Mouse (Mus musculus) neural tube, embryonic 15.5 days (tissue): Measurements from ENCODE around the gene Plekhb1. TPM values are rescaled to one million over a fixed set of nuclear protein-coding genes. Genes with fewer than 3 reads are reported as not detected.

Experiments used
- ATAC-seq: fragments of 200-750 bp; cut with Nextera tagmentation; 2 replicates; pipeline ENCODE4 v1.8.0; 2017; ENCODE audit warnings: mild to moderate bottlenecking, moderate TSS enrichment, moderate library complexity; ENCODE audit not compliant: low FRiP score
- H3K27ac ChIP-seq: fragments of 300-500 bp; sonication (generic); replicated peaks from 2 replicates; pipeline ENCODE4 v1.5.1; 2015; ENCODE audit warnings: mild to moderate bottlenecking, inconsistent platforms
- H3K27me3 ChIP-seq: fragments of 300-500 bp; sonication (generic); replicated peaks from 2 replicates; pipeline ENCODE4 v1.6.1; 2015; ENCODE audit warnings: inconsistent platforms
- H3K36me3 ChIP-seq: fragments of 300-500 bp; sonication (generic); 2 replicates; pipeline ENCODE4 v1.6.1; 2015; ENCODE audit warnings: inconsistent platforms
- H3K4me1 ChIP-seq: fragments of 300-500 bp; sonication (generic); 2 replicates; pipeline ENCODE4 v1.6.1; 2015; ENCODE audit warnings: inconsistent platforms
- H3K4me2 ChIP-seq: fragments of 300-500 bp; sonication (generic); 2 replicates; pipeline ENCODE4 v1.6.1; 2015; ENCODE audit warnings: inconsistent platforms, mild to moderate bottlenecking, moderate library complexity
- H3K4me3 ChIP-seq: fragments of 300-500 bp; sonication (generic); replicated peaks from 2 replicates; pipeline ENCODE4 v1.5.1; 2015; ENCODE audit warnings: mild to moderate bottlenecking, inconsistent platforms
- H3K9ac ChIP-seq: fragments of 300-500 bp; sonication (generic); replicated peaks from 2 replicates; pipeline ENCODE4 v1.6.1; 2015; ENCODE audit warnings: mild to moderate bottlenecking, inconsistent platforms
- H3K9me3 ChIP-seq: fragments of 300-500 bp; sonication (generic); replicated peaks from 2 replicates; pipeline ENCODE4 v1.6.1; 2016; ENCODE audit warnings: inconsistent platforms
- WGBS: fragments of 180-500 bp; shearing (Covaris S2); methylation state at CpG from one replicate; pipeline ENCODE4 v1.1.7; 2015; ENCODE audit warnings: mixed read lengths; 5-methylcytosine and 5-hydroxymethylcytosine counted together
- polyA plus RNA-seq: library from polyadenylated mRNA; unstranded; fragments of >200 nt; fragmentation: Nextera tagmentation; extraction: Ambion mirVana; gene quantifications from 2 replicates; pipeline ENCODE4 v1.2.1, GENCODE M21; 2015

The Plekhb1 gene
- polyA plus RNA-seq, 1 experiment from 2014 or later = 33.9 TPM

GRCm38 (mm10) chr7:100654441-100654840 is 7.8 kb downstream of the Plekhb1 start:
- peaks cover 10% of the 10 kb centered on the region for H3K4me1 ChIP-seq
- 79% methylated on average over 8 of the region's 8 CpGs for WGBS
- no peak overlapping the region for H3K9ac ChIP-seq
- H3K4me3 ChIP-seq = no peak overlapping the region
- H3K9me3 ChIP-seq = no peaks in the 10 kb centered on the region
- no peaks in the 10 kb centered on the region for H3K27me3 ChIP-seq
- ATAC-seq = no peak
- H3K4me2 ChIP-seq = no peak overlapping the region
- H3K36me3 ChIP-seq = no peaks in the 10 kb centered on the region
- peak overlapping the region; percentile 72 for H3K27ac ChIP-seq

GRCm38 (mm10) chr7:100653480-100654266 is 8.5 kb downstream of the Plekhb1 start:
- Histone ChIP-seq H3K4me3 (no peak overlapping the region), H3K9ac (no peak overlapping the region), H3K27me3 (no peaks in the 10 kb centered on the region), H3K27ac (peak overlapping the region; percentile 72), H3K9me3 (no peaks in the 10 kb centered on the region), H3K4me1 (peaks cover 9% of the 10 kb centered on the region), H3K4me2 (no peak overlapping the region), H3K36me3 (no peaks in the 10 kb centered on the region)
- peak; percentile 72 for ATAC-seq
- 55% methylated on average over 9 of the region's 9 CpGs for WGBS

GRCm38 (mm10) chr7:100651011-100651410 is 11.2 kb downstream of the Plekhb1 start:
- H3K9ac ChIP-seq = no peak overlapping the region
- no peaks in the 10 kb centered on the region for H3K27me3 ChIP-seq
- H3K9me3 ChIP-seq = no peaks in the 10 kb centered on the region
- H3K36me3 ChIP-seq = 0 out of 2 replicates have a peak, but pooled peaks cover 2% of the 10 kb centered on the region
- H3K4me3 ChIP-seq = no peak overlapping the region
- 75% methylated on average over 4 of the region's 4 CpGs for WGBS
- H3K27ac ChIP-seq = no peak overlapping the region
- H3K4me1 ChIP-seq = 0 out of 2 replicates have a peak, but pooled peaks cover 3% of the 10 kb centered on the region
- H3K4me2 ChIP-seq = no peak overlapping the region
- ATAC-seq = no peak

GRCm38 (mm10) chr7:100650421-100650820 is 11.8 kb downstream of the Plekhb1 start:
- Histone ChIP-seq H3K4me1 (0 out of 2 replicates have a peak, but pooled peaks cover 3% of the 10 kb centered on the region), H3K9me3 (no peaks in the 10 kb centered on the region), H3K4me3 (no peak overlapping the region), H3K36me3 (0 out of 2 replicates have a peak, but pooled peaks cover 2% of the 10 kb centered on the region), H3K9ac (no peak overlapping the region), H3K4me2 (no peak overlapping the region), H3K27me3 (no peaks in the 10 kb centered on the region), H3K27ac (no peak overlapping the region)
- WGBS = 87% methylated on average over 6 of the region's 6 CpGs
- no peak for ATAC-seq

GRCm38 (mm10) chr7:100649826-100650225 is 12.4 kb downstream of the Plekhb1 start:
- WGBS = 75% methylated on average over 8 of the region's 8 CpGs
- Histone ChIP-seq H3K36me3 (0 out of 2 replicates have a peak, but pooled peaks cover 2% of the 10 kb centered on the region), H3K9ac (no peak overlapping the region), H3K27ac (no peak overlapping the region), H3K4me1 (0 out of 2 replicates have a peak, but pooled peaks cover 3% of the 10 kb centered on the region), H3K4me3 (no peak overlapping the region), H3K4me2 (no peak overlapping the region), H3K27me3 (no peaks in the 10 kb centered on the region), H3K9me3 (no peaks in the 10 kb centered on the region)
- ATAC-seq = no peak

- 82% methylated on average over 4 of the region's 4 CpGs for WGBS
Measured at GRCm38 (mm10) chr7:100649095-100649494, 13.1 kb downstream of the Plekhb1 start.

GRCm38 (mm10) chr7:100645147-100645546 is 17.1 kb downstream of the Plekhb1 start:
- Histone ChIP-seq H3K9ac (no peak overlapping the region), H3K27ac (no peak overlapping the region), H3K4me1 (no peaks in the 10 kb centered on the region), H3K4me3 (no peak overlapping the region), H3K9me3 (no peaks in the 10 kb centered on the region), H3K4me2 (no peak overlapping the region), H3K27me3 (no peaks in the 10 kb centered on the region), H3K36me3 (peaks cover 13% of the 10 kb centered on the region)
- WGBS = 41% methylated on average over 3 of the region's 3 CpGs
- peak; percentile 32; the same call in 1 of the 2 replicates for ATAC-seq

More at GRCm38 (mm10) chr7:100649095-100649494, 13.1 kb downstream of the Plekhb1 start:
- no peak for ATAC-seq
- H3K4me3 ChIP-seq = no peak overlapping the region
- no peaks in the 10 kb centered on the region for H3K4me1 ChIP-seq
- no peaks in the 10 kb centered on the region for H3K27me3 ChIP-seq
- H3K9me3 ChIP-seq = no peaks in the 10 kb centered on the region
- H3K27ac ChIP-seq = no peak overlapping the region
- no peak overlapping the region for H3K4me2 ChIP-seq
- no peak overlapping the region for H3K9ac ChIP-seq
- peaks cover 5% of the 10 kb centered on the region; the same call in 1 of the 2 replicates for H3K36me3 ChIP-seq

GRCm38 (mm10) chr7:100642413-100642812 is 19.8 kb downstream of the Plekhb1 start:
- H3K4me3 ChIP-seq = no peak overlapping the region
- H3K9ac ChIP-seq = no peak overlapping the region
- 97% methylated on average over 4 of the region's 4 CpGs for WGBS
- no peak overlapping the region for H3K4me2 ChIP-seq
- H3K9me3 ChIP-seq = no peaks in the 10 kb centered on the region
- peaks cover 22% of the 10 kb centered on the region for H3K36me3 ChIP-seq
- H3K27ac ChIP-seq = no peak overlapping the region
- no peaks in the 10 kb centered on the region for H3K27me3 ChIP-seq
- no peak for ATAC-seq
- H3K4me1 ChIP-seq = no peaks in the 10 kb centered on the region

GRCm38 (mm10) chr7:100637657-100638056 is 24.6 kb downstream of the Plekhb1 start:
- Histone ChIP-seq H3K27me3 (no peaks in the 10 kb centered on the region), H3K27ac (no peak overlapping the region), H3K9ac (no peak overlapping the region), H3K4me3 (no peak overlapping the region), H3K36me3 (peaks cover 29% of the 10 kb centered on the region), H3K9me3 (no peaks in the 10 kb centered on the region), H3K4me2 (no peak overlapping the region), H3K4me1 (no peaks in the 10 kb centered on the region)
- no peak for ATAC-seq
- WGBS = 9% methylated on average over 1 of the region's 1 CpGs

- no peak for ATAC-seq
- Histone ChIP-seq H3K4me3 (no peak overlapping the region), H3K4me2 (no peak overlapping the region), H3K27ac (no peak overlapping the region), H3K4me1 (peaks cover 6% of the 10 kb centered on the region; the same call in 1 of the 2 replicates), H3K9me3 (no peaks in the 10 kb centered on the region), H3K9ac (no peak overlapping the region), H3K27me3 (no peaks in the 10 kb centered on the region), H3K36me3 (0 out of 2 replicates have a peak, but pooled peaks cover 7% of the 10 kb centered on the region)
- 65% methylated on average over 3 of the region's 3 CpGs for WGBS
Measured at GRCm38 (mm10) chr7:100624538-100624937, 37.7 kb downstream of the Plekhb1 start.

GRCm38 (mm10) chr7:100622277-100622676 is 39.9 kb downstream of the Plekhb1 start:
- ATAC-seq = no peak
- Histone ChIP-seq H3K27ac (no peak overlapping the region), H3K4me1 (peaks cover 6% of the 10 kb centered on the region; the same call in 1 of the 2 replicates), H3K9ac (no peak overlapping the region), H3K4me2 (no peak overlapping the region), H3K27me3 (no peaks in the 10 kb centered on the region), H3K4me3 (no peak overlapping the region), H3K9me3 (no peaks in the 10 kb centered on the region), H3K36me3 (no peaks in the 10 kb centered on the region)
- WGBS = 89% methylated on average over 2 of the region's 2 CpGs
